Mouse (Mus musculus) cerebellum, adult 2 months (tissue): ENCODE results near the gene Tlr11. TPM values are rescaled to one million over a fixed set of nuclear protein-coding genes. Genes with fewer than 3 reads are reported as not detected.

ENCODE experiments used
- DNase-seq, 2 experiments: peaks; one replicate each; pipeline ENCODE4 v3.0.0; 2021
- H3K27ac ChIP-seq: fragments of 200-500 bp; 2 replicates; pipeline ENCODE4 v1.5.1; 2012; ENCODE audit warnings: low read length, control low read depth, inconsistent platforms; ENCODE audit not compliant: insufficient read depth
- H3K27me3 ChIP-seq: fragments of 200-500 bp; 2 replicates; pipeline ENCODE4 v1.6.1; 2012; ENCODE audit warnings: inconsistent platforms, mild to moderate bottlenecking, low read length, moderate library complexity; ENCODE audit not compliant: control insufficient read depth, insufficient read depth
- H3K4me1 ChIP-seq: fragments of 200-500 bp; 2 replicates; pipeline ENCODE4 v1.6.1; 2011; ENCODE audit warnings: low read length; ENCODE audit not compliant: control insufficient read depth, insufficient read depth
- H3K4me3 ChIP-seq: fragments of 200-500 bp; replicated peaks from 2 replicates; pipeline ENCODE3; 2011; ENCODE audit warnings: mild to moderate bottlenecking, low read depth, low read length, control low read depth; ENCODE audit not compliant: insufficient read depth
- CTCF ChIP-seq: fragments of 200-500 bp; IDR thresholded peaks from 2 replicates; pipeline ENCODE4 v1.5.1; 2011; ENCODE audit warnings: low read depth, mild to moderate bottlenecking, control low read depth, low read length, moderate library complexity, borderline replicate concordance; ENCODE audit not compliant: insufficient read depth
- POLR2A ChIP-seq: fragments of 200-500 bp; IDR thresholded peaks from 2 replicates; pipeline ENCODE4 v1.6.1; 2011; ENCODE audit warnings: low read length, control low read depth, borderline replicate concordance; ENCODE audit not compliant: insufficient read depth
- WGBS: fragments of 180-500 bp; shearing (Covaris S2); methylation state at CpG from one replicate; pipeline ENCODE4 v1.1.7; 2018; 5-methylcytosine and 5-hydroxymethylcytosine counted together
- polyA plus RNA-seq: library from polyadenylated mRNA; depleted of rRNA; stranded (reverse); fragments of >200 nt; gene quantifications from 2 replicates; pipeline ENCODE4 v1.2.3, GENCODE M21; 2012; rRNA removed

The Tlr11 gene
- polyA plus RNA-seq, result not detected in 2 replicates

- Histone ChIP-seq H3K27ac (no peak within 1 kb of the TSS), H3K27me3 (no peaks in the 10 kb centered on the region), H3K4me3 (no peak within 1 kb of the TSS), H3K4me1 (no peaks in the 10 kb centered on the region)
- TF ChIP-seq CTCF, result no peak
- no peak for TF ChIP-seq POLR2A
- DNase-seq, result no peak
- WGBS, result 81% methylated on average over 2 of the region's 2 CpGs
Observed at GRCm38 (mm10) chr14:50357593-50357992, at the start of gene Tlr11. TSS of gene Tlr11 (plus strand) at chr14:50357914.

GRCm38 (mm10) chr14:50326661-50327060, 31.1 kb upstream of the Tlr11 start, which contains the start of gene Olfr734:
TSS of gene Olfr734 (minus strand) at chr14:50326761.
- 55% methylated on average over 1 of the region's 1 CpGs for WGBS

DNA sequence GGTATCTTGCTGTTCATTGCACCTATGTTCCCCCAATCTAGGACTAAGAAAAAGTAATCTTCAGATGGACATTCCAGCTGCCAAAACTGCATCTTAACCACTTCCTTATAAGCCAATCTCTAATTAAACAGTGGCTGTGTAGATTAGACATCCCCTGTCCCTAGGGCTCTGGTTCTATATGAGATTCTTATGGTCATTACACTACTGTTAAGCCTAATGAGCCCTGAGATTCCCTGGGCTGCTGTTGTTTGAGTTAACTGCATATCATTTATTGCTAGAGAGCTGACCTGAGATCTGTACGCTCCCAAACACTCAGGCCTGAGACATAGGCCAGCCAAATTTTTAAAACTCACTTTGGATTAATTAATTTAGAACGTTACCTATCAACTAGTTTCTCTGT, 8.9 kb upstream of the Tlr11 start, which contains the start of gene Olfr735:
Gene Olfr735, minus strand, starts transcription at position 77 of the 400 bp plus-strand sequence.
- H3K27me3 ChIP-seq, result no peaks in the 10 kb centered on the region
- H3K27ac ChIP-seq, result no peak within 1 kb of the TSS
- WGBS, result 79% methylated on average over 2 of the region's 2 CpGs
- TF ChIP-seq CTCF (no peak), POLR2A (no peak)
- H3K4me3 ChIP-seq, result no peak within 1 kb of the TSS
- H3K4me1 ChIP-seq, result no peaks in the 10 kb centered on the region
- DNase-seq, result no peak

More at GRCm38 (mm10) chr14:50326661-50327060, 31.1 kb upstream of the Tlr11 start, which contains the start of gene Olfr734:
- TF ChIP-seq POLR2A, result no peak
- Histone ChIP-seq H3K27ac (no peak within 1 kb of the TSS), H3K27me3 (no peaks in the 10 kb centered on the region), H3K4me3 (no peak within 1 kb of the TSS), H3K4me1 (no peaks in the 10 kb centered on the region)
- DNase-seq, result no peak

- no peak overlapping the region for H3K4me3 ChIP-seq
- no peak for DNase-seq
- no peaks in the 10 kb centered on the region for H3K4me1 ChIP-seq
- TF ChIP-seq POLR2A (no peak), CTCF (no peak)
- H3K27me3 ChIP-seq, result no peaks in the 10 kb centered on the region
- WGBS, result 33% methylated on average over 3 of the region's 3 CpGs
- no peak overlapping the region for H3K27ac ChIP-seq
Observed at GRCm38 (mm10) chr14:50352438-50352837, 5.3 kb upstream of the Tlr11 start.

- TF ChIP-seq POLR2A, result no peak
- TF ChIP-seq CTCF, result no peak
- WGBS, result 86% methylated on average over 2 of the region's 2 CpGs
- no peak for DNase-seq
- no peaks in the 10 kb centered on the region for H3K27me3 ChIP-seq
- H3K4me3 ChIP-seq, result no peak overlapping the region
- no peaks in the 10 kb centered on the region for H3K4me1 ChIP-seq
- H3K27ac ChIP-seq, result no peak overlapping the region
Observed at GRCm38 (mm10) chr14:50356725-50357124, 989 bp upstream of the Tlr11 start.

DNA sequence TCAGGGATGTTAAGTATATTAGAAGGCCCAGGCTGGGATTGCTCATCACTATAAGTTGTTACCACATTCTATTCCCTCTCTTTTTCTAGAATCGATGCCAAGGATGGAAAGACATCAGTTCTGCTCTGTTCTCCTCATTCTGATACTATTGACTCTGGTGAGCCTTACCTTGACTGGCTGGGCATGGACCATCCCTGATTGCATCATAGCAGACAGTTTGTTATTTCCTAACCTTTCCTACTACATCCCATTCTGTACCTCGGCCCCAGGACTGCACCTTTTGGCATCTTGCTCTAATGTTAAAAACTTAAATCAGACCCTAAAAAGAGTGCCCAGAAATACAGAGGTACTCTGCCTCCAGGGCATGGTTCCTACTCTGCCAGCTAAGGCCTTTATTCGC, 2.8 kb downstream of the Tlr11 start:
- TF ChIP-seq CTCF, result no peak
- no peak for TF ChIP-seq POLR2A
- Histone ChIP-seq H3K4me3 (no peak overlapping the region), H3K27ac (no peak overlapping the region), H3K27me3 (no peaks in the 10 kb centered on the region), H3K4me1 (no peaks in the 10 kb centered on the region)
- 80% methylated on average over 3 of the region's 3 CpGs for WGBS
- no peak for DNase-seq

- Histone ChIP-seq H3K4me1 (no peaks in the 10 kb centered on the region), H3K4me3 (no peak overlapping the region), H3K27ac (no peak overlapping the region), H3K27me3 (no peaks in the 10 kb centered on the region)
- no peak for DNase-seq
- no peak for TF ChIP-seq CTCF
- TF ChIP-seq POLR2A, result no peak
- WGBS, result 82% methylated on average over 2 of the region's 2 CpGs
Observed at GRCm38 (mm10) chr14:50363561-50363960, 5.8 kb downstream of the Tlr11 start.

- no peak within 1 kb of the TSS for H3K27ac ChIP-seq
- H3K27me3 ChIP-seq, result no peaks in the 10 kb centered on the region
- H3K4me3 ChIP-seq, result no peak within 1 kb of the TSS
- H3K4me1 ChIP-seq, result no peaks in the 10 kb centered on the region
- DNase-seq, result no peak
- TF ChIP-seq CTCF (no peak), POLR2A (no peak)
- WGBS, result 67% methylated on average over 2 of the region's 2 CpGs
Observed at GRCm38 (mm10) chr14:50380863-50381262, 23.1 kb downstream of the Tlr11 start, which contains the start of gene Olfr736. TSS of gene Olfr736 (plus strand) at chr14:50381163.

DNA sequence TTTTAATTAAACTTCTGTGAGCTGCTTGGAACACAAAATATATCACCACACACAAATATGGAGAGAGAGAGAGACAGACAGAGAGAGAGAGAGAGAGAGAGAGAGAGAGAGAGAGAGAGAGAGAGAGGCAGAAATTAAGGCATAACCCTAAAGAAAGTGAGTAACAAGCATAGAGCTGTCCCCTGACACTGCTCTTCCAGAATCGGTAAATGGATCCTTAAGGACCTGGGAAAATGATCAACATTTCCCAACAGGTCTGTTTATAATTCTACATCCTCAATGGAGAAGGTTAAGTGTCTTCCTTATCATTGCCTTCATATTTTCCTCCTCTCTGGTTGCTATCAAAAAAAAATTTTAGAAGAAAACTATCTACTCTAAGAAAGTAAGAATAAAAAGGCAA, 49.6 kb downstream of the Tlr11 start, which contains the start of gene Olfr738:
Gene Olfr738, plus strand, starts transcription at position 301 of the 400 bp plus-strand sequence.
- Histone ChIP-seq H3K4me1 (no peaks in the 10 kb centered on the region), H3K4me3 (no peak within 1 kb of the TSS), H3K27ac (no peak within 1 kb of the TSS), H3K27me3 (no peaks in the 10 kb centered on the region)
- 87% methylated on average over 1 of the region's 1 CpGs for WGBS
- TF ChIP-seq CTCF, result no peak
- TF ChIP-seq POLR2A, result no peak
- no peak for DNase-seq

Other genes with a start within 250 kb of the Tlr11 start
- gene Olfr727, start 234.7 kb upstream of the Tlr11 start, polyA plus RNA-seq, result not detected in 2 replicates
- gene Olfr728, start 215.2 kb upstream of the Tlr11 start, polyA plus RNA-seq, result not detected in 2 replicates
- gene Olfr729, start 205.0 kb upstream of the Tlr11 start, polyA plus RNA-seq, result not detected in 2 replicates
- gene Olfr730, start 169.7 kb upstream of the Tlr11 start, polyA plus RNA-seq, result not detected in 2 replicates
- gene Olfr731, start 116.0 kb upstream of the Tlr11 start, polyA plus RNA-seq, result not detected in 2 replicates
- not detected in 2 replicates for gene Olfr732, start 73.7 kb upstream of the Tlr11 start, polyA plus RNA-seq
- gene Olfr733, start 56.4 kb upstream of the Tlr11 start, polyA plus RNA-seq, result not detected in 2 replicates
- gene Olfr734, start 31.2 kb upstream of the Tlr11 start, polyA plus RNA-seq, result not detected in 2 replicates
- not detected in 2 replicates for gene Olfr735, start 9.0 kb upstream of the Tlr11 start, polyA plus RNA-seq
- gene Olfr736, start 23.2 kb downstream of the Tlr11 start, polyA plus RNA-seq, result not detected in 2 replicates
- not detected in 2 replicates for gene Olfr738, start 49.7 kb downstream of the Tlr11 start, polyA plus RNA-seq
- gene Olfr739, start 60.7 kb downstream of the Tlr11 start, polyA plus RNA-seq, result not detected in 2 replicates
- not detected in 2 replicates for gene Olfr740, start 87.6 kb downstream of the Tlr11 start, polyA plus RNA-seq
- gene Olfr741, start 114.8 kb downstream of the Tlr11 start, polyA plus RNA-seq, result not detected in 2 replicates
- gene Olfr742, start 145.7 kb downstream of the Tlr11 start, polyA plus RNA-seq, result not detected in 2 replicates
- not detected in 2 replicates for gene Olfr743, start 163.9 kb downstream of the Tlr11 start, polyA plus RNA-seq